ENCODE assay signal across 13 mouse cellular contexts in the genomic region with DNA sequence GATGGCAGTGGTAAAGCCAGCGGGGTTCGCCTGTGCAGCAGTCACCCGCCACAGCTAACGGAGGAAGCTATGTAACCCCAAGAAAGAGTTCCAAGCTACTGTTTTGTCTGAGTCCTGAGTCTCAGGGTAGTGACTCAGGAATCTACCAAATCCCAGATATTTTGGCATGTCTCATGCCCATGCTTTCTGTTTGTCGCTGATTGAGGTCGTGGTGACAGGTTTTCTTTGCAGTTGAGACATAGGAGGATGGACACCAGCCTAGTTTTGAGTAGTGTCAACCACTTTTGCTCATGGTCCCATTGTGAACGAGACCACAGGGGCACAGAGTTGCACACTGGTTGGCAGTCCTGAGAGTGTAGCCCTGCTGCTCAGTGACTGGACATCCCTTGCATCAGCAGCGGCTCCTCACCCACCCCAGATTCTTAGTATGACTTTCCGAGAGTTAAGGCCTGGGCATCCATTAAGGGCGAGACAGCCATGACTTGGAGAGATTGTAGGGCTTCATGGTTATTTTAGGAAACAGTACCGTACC. TPM values are rescaled to one million over a fixed set of nuclear protein-coding genes. Genes with fewer than 3 reads are reported as not detected.
DNase-seq lines count a peak whose midpoint lies in the region; ATAC-seq and TF ChIP-seq lines count a peak whose summit lies in the region.
"Had no signal": no experiment of that assay in that cellular context is flagged by ENCODE, and none has a peak within 500 bp of the region (broad histone marks: within the 10 kb centered on the region; RNA-seq: fewer than 3 reads in every experiment).

No protein-coding gene starts in this region.

- H3K4me3 ChIP-seq in heart, adult 2 months, result no peak overlapping the region
- H3K4me3 ChIP-seq in kidney, embryonic 15.5 days (replicated peaks), result no peak overlapping the region
- peak overlapping the region; percentile 50 for H3K4me3 ChIP-seq in C2C12 (ENCODE audit: insufficient read depth, poor library complexity, severe bottlenecking)
- peak overlapping the region; percentile 38 for H3K4me3 ChIP-seq in limb, embryonic 10.5 days
- no peak overlapping the region for H3K4me3 ChIP-seq in cerebellum, adult 2 months (replicated peaks; ENCODE audit: insufficient read depth, low read depth, low read length)
- H3K4me3 ChIP-seq: liver, embryonic 12.5 days had no signal

- no peaks in the 10 kb centered on the region for H3K36me3 ChIP-seq in heart, adult 2 months (ENCODE audit: control insufficient read depth, insufficient read depth, low read length)
- peaks cover 37% of the 10 kb centered on the region for H3K36me3 ChIP-seq in kidney, embryonic 15.5 days
- H3K36me3 ChIP-seq in C2C12 (ENCODE audit: control insufficient read depth, insufficient read depth), result peaks cover 57% of the 10 kb centered on the region
- peaks cover 77% of the 10 kb centered on the region for H3K36me3 ChIP-seq in limb, embryonic 10.5 days

- no peak for TF ChIP-seq CTCF in heart, adult 2 months (IDR thresholded peaks at IDR 0.05)
- TF ChIP-seq CTCF in C2C12 (IDR thresholded peaks at IDR 0.05; ENCODE audit: control insufficient read depth, insufficient read depth, insufficient read length), result no peak
- TF ChIP-seq CTCF in cerebellum, adult 2 months (IDR thresholded peaks at IDR 0.05; ENCODE audit: borderline replicate concordance, insufficient read depth, low read depth, low read length), result no peak

- H3K9me3 ChIP-seq in kidney, embryonic 15.5 days (replicated peaks), result no peaks in the 10 kb centered on the region
- H3K9me3 ChIP-seq in limb, embryonic 10.5 days (replicated peaks), result no peaks in the 10 kb centered on the region
- H3K9me3 ChIP-seq: liver, embryonic 12.5 days had no signal

- ATAC-seq in kidney, embryonic 15.5 days (replicated peaks; ENCODE audit: low FRiP score), result no peak
- ATAC-seq in megakaryocyte progenitor cell, adult 5-6 weeks (replicated peaks; ENCODE audit: poor library complexity), result no peak
- ATAC-seq: liver, embryonic 12.5 days had no signal

- no peaks in the 10 kb centered on the region for H3K27me3 ChIP-seq in heart, adult 2 months (ENCODE audit: control insufficient read depth, insufficient read depth, low read length)
- H3K27me3 ChIP-seq in kidney, embryonic 15.5 days, result no peaks in the 10 kb centered on the region
- H3K27me3 ChIP-seq in C2C12 (ENCODE audit: control insufficient read depth, insufficient read depth, insufficient read length), result no peaks in the 10 kb centered on the region
- H3K27me3 ChIP-seq in limb, embryonic 10.5 days (ENCODE audit: low read depth, poor library complexity, severe bottlenecking), result no peaks in the 10 kb centered on the region
- no peaks in the 10 kb centered on the region for H3K27me3 ChIP-seq in cerebellum, adult 2 months (ENCODE audit: control insufficient read depth, insufficient read depth, low read length)
- H3K27me3 ChIP-seq: liver, embryonic 12.5 days had no signal

- no peak overlapping the region for H3K4me2 ChIP-seq in kidney, embryonic 15.5 days
- H3K4me2 ChIP-seq: liver, embryonic 12.5 days; midbrain, embryonic 11.5 days had no signal

- no peak for TF ChIP-seq POLR2A in heart, adult 2 months (IDR thresholded peaks at IDR 0.05; ENCODE audit: insufficient read depth, low read depth, low read length)
- TF ChIP-seq POLR2A in cerebellum, adult 2 months (IDR thresholded peaks at IDR 0.05; ENCODE audit: borderline replicate concordance, insufficient read depth, low read length), result no peak

- peaks cover 41% of the 10 kb centered on the region for H3K79me3 ChIP-seq in C2C12 (ENCODE audit: low read depth)

- peak overlapping the region; percentile 66 for H3ac ChIP-seq in C2C12 (ENCODE audit: control insufficient read depth, insufficient read length, low read depth)

- no peak overlapping the region for H3K9ac ChIP-seq in heart, adult 2 months (ENCODE audit: low read depth, low read length)
- H3K9ac ChIP-seq in kidney, embryonic 15.5 days, result no peak overlapping the region
- H3K9ac ChIP-seq: liver, embryonic 12.5 days had no signal

- WGBS in heart, adult 2 months, result 86% methylated on average over 11 of the region's 11 CpGs
- 94% methylated on average over 11 of the region's 11 CpGs for WGBS in kidney, embryonic 15.5 days
- WGBS in limb, embryonic 10.5 days, result 95% methylated on average over 11 of the region's 11 CpGs
- WGBS in cerebellum, adult 2 months, result 68% methylated on average over 11 of the region's 11 CpGs

- peaks cover 6% of the 10 kb centered on the region for H3K4me1 ChIP-seq in heart, adult 2 months (ENCODE audit: control insufficient read depth, insufficient read depth, low read length)
- peaks cover 18% of the 10 kb centered on the region for H3K4me1 ChIP-seq in kidney, embryonic 15.5 days
- H3K4me1 ChIP-seq in limb, embryonic 10.5 days, result peaks cover 21% of the 10 kb centered on the region
- peaks cover 9% of the 10 kb centered on the region; the same call in 1 of the 2 replicates for H3K4me1 ChIP-seq in cerebellum, adult 2 months (ENCODE audit: control insufficient read depth, insufficient read depth, low read length)

- intact Hi-C loops in heart, adult 2 months (cut with DNase I), result no loop called here

- no peak for DNase-seq in heart, adult 2 months
- DNase-seq in heart, adult 8-10 months (ENCODE audit: low spot score), result no peak
- no peak for DNase-seq in kidney, postnatal 14 days
- DNase-seq in limb, embryonic 10.5 days (ENCODE audit: low spot score), result no peak
- no peak for DNase-seq in cerebellum, adult 2 months
- DNase-seq: adrenal gland, adult 2 months; kidney, adult 9 months; right cerebral cortex, postnatal 14 days had no signal

- no peak for TF ChIP-seq EP300 in heart, adult 2 months (IDR thresholded peaks at IDR 0.05; ENCODE audit: insufficient read depth, low read depth, low read length)

- H3K79me2 ChIP-seq in heart, adult 2 months (replicated peaks; ENCODE audit: control insufficient read depth, insufficient read depth, low read length), result no peaks in the 10 kb centered on the region
- peaks cover 58% of the 10 kb centered on the region for H3K79me2 ChIP-seq in C2C12 (ENCODE audit: control insufficient read depth, insufficient read depth)

- H3K27ac ChIP-seq in heart, adult 2 months, result peak overlapping the region; percentile 20
- peak overlapping the region; percentile 79; the same call in 1 of the 2 replicates for H3K27ac ChIP-seq in kidney, embryonic 15.5 days
- peak overlapping the region; percentile 86 for H3K27ac ChIP-seq in limb, embryonic 10.5 days
- no peak overlapping the region for H3K27ac ChIP-seq in cerebellum, adult 2 months (ENCODE audit: insufficient read depth, low read length)
- H3K27ac ChIP-seq: liver, embryonic 12.5 days had no signal

TF ChIP-seq in C2C12, 6 proteins besides CTCF, POLR2A, EP300 and RAD21:
- TF ChIP-seq MYOD1 (IDR thresholded peaks at IDR 0.05; ENCODE audit: control insufficient read depth, insufficient read length, low read depth) (no peak), MAX (IDR thresholded peaks at IDR 0.05) (no peak), MYOG (IDR thresholded peaks at IDR 0.05; ENCODE audit: control insufficient read depth, extremely low read depth, insufficient read length) (no peak), FOSL1 (IDR thresholded peaks at IDR 0.05; ENCODE audit: insufficient read depth, low read length, poor library complexity, severe bottlenecking) (no peak), CEBPB (IDR thresholded peaks at IDR 0.05; ENCODE audit: low read depth) (no peak), USF1 (IDR thresholded peaks at IDR 0.05; ENCODE audit: low read depth) (no peak)

RNA-seq across cellular contexts. Expression of a gene that starts 42.6 kb away (rescaled TPM):
- total RNA-seq in heart, adult 2 months (2021), result 100 to 1,000 TPM in 1 of 2 experiments, 10 to 100 TPM in 1; 91.2 to 101 TPM
- polyA plus RNA-seq in heart, adult 2 months (2012; rRNA removed), result 55.3 and 80.8 TPM in 2 replicates
- total RNA-seq in heart, adult 8-10 months (2022), result 100 to 1,000 TPM; 103 to 113 (median 104) TPM
- 249 and 256 TPM in 2 replicates for polyA plus RNA-seq in kidney, embryonic 15.5 days (2015; fragmentation: Nextera tagmentation; extraction: Ambion mirVana)
- polyA plus RNA-seq in C2C12 (2012; fragmentation: generic; extraction: Trizol), result 226 TPM
- 399 and 404 TPM in 2 replicates for polyA plus RNA-seq in limb, embryonic 10.5 days (2016; fragmentation: Nextera tagmentation; extraction: Ambion mirVana)
- 108 and 116 TPM in 2 replicates for polyA plus RNA-seq in cerebellum, adult 2 months (2012; rRNA removed)
- total RNA-seq in megakaryocyte progenitor cell, adult 5-6 weeks (2015), result 199 and 226 TPM in 2 replicates
- total RNA-seq in megakaryocyte progenitor cell, adult 5-6 weeks (2017), result 95.6 and 127 TPM in 2 replicates

Comparison
In these comparisons a context has a peak if more than half of its experiments do, and no peak if none do; other contexts are left out.
1. H3K4me3 ChIP-seq: peak in C2C12 (single experiment) and limb, embryonic 10.5 days (single experiment); none in heart, adult 2 months (single experiment), kidney, embryonic 15.5 days (single experiment) and cerebellum, adult 2 months (single experiment).